Mouse (Mus musculus): ENCODE measurements around the gene Fbxl17.

Gene Fbxl17

DNA sequence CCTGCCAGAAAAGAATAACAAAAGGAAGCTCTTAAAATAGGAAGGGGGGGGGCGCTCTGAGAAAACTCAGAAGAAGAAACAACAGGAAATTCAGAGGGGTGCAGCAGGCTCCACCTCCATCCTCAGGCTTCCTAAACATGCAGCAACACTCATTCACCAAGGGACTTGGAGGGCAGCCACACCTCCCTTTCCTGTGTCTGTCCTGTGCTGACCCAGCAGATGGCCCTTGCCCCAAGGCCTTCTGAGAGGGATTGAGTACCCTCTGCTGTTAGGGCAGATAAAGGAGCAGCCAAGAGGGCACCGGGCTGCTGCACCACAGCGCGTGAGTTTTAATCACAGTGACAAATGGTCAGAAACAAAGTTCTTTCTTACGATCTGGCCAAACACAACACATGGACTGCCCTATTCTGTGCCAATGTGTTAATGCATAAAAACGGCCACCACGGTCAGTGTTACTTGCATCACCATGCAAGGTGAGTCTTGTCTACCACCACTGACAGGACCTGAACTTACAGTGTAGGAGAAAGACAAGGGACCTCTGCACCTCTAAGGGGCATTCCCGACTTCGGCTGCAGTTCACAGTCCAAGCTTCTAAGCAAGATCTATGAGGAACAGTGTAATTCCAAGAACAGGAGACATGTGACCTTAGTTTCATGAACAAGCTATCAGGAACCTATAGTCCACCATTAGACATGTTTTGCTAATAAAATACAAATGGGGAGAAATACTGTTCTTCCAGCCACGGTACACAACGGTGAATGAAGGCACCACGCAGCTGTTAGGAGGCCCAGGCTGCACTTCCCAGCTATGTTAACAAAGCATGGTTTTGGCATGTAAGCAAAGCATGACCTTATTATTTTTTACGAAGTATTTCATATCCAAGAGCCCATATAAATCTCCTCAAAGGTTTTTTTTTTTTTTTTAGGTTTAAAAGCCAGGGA lies 96.8 kb downstream of the Fbxl17 start:
- peak; percentile 18 for DNase-seq (ENCODE audit: low spot score)

DNA sequence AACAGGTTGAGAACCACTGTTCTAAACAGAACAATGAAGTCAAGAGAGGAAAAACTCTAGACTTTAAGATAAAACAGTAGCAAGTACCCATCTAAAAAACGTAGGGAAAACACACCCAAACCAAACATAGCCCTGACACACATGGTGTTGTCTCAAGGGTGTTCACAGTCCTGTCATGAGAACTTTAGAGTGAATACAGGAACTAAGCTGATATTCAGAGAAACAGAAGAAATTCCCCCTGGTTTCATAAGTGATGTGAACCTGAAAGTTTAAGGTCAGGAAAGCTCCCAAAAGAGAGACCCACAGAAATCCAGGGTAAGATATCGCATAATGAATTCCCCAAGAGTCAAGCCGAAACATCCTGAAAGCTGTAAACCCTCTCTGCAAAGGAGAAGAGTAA lies 97.6 kb downstream of the Fbxl17 start:
- no peak for DNase-seq (ENCODE audit: low spot score)

DNA sequence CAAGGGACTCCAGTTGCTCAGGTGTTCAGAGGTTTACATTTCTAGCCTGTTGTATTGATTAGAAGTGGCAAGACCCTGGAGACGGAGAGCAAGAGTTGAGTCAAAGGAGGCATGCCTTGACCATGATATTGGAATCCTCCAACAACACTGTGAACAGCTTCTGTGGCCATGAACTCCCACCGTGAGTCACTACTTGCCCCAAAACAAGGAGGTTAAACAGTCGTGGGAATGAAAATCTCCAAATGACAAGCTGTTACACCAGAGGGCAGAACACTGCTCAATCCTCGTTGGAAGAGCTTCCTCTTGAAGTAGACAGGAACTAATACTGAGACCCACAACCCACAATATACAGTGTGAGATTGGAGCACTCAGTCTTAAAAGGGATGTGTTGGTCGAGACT lies 99.2 kb downstream of the Fbxl17 start:
- DNase-seq (ENCODE audit: low spot score), result no peak

DNA sequence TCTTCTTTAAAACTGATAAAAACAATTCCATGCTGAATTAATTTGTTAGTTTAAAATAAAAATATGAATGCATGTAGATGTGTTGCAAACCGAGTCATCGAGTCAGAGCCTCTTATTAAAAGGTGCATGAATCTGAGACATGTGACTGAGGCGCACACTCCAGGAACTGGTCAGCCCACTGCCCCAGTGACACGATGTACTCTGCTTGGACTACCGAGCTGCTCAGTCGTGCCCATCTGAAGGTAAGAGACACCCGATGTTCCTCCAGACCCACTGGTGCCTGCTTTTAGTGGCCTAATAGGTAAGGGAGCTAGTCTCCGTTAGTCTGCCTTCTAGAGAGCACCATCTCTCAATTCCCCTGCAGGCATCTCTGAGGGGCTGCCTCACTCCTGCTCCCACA lies 100.0 kb downstream of the Fbxl17 start:
- DNase-seq (ENCODE audit: low spot score), result no peak

DNA sequence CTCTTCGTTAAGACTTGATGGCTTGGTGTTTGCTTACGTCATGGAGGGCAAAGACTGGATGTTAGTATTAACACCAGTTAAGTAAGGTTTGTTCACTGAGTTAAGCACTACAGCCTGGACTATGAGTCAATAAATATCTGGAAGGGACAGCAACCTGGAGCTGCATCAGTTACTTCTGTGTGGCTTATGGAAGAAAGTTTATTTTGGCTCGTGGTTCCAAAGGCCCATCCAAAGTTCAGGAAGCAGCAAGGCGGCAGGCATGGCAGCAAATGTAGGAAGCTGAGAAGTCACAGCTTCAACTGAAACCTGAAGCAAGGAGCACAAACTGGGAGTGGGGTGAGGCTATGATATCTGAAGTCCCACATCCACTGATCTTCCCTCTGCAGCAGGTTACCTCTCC lies 108.3 kb downstream of the Fbxl17 start:
- DNase-seq (ENCODE audit: low spot score), result no peak

- DNase-seq (ENCODE audit: low spot score), result no peak
Measured at GRCm38 (mm10) chr17:63390951-63391350, 108.9 kb downstream of the Fbxl17 start.

GRCm38 (mm10) chr17:63370977-63371376 lies 128.8 kb downstream of the Fbxl17 start:
- DNase-seq (ENCODE audit: low spot score), result no peak

DNA sequence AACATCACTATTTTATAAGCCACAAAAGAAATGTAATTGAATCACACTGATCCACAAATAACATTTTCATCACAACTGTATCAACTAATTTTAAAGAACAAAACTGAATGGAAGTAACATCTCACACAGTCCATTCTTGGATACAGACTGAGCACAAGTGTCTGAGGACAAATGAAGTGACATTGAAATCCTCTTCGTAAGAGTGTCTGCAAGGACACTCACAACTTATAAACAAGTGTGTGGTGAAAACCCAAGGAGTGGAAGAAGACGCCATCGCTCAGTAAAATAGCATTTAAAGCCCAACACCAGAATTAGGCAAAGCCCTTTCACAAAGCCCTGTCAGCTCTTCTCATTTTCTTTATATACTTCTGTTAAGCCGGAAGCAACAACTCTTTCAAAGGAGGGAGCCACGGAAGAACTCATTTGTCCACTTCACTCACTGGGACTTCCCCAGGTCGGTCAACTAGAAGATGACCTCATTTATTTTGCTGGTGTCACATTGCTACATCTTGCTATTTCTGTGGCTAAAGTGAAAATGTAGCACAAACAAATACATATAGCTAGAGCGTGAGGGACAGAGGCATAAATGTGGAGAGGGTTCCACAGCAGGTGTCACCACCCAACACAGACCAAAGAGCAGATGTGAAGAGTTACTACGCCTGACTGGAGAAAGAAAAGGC lies 130.0 kb downstream of the Fbxl17 start:
- DNase-seq (ENCODE audit: low spot score), result no peak

GRCm38 (mm10) chr17:63367476-63367875 lies 132.3 kb downstream of the Fbxl17 start:
- DNase-seq (ENCODE audit: low spot score), result no peak

GRCm38 (mm10) chr17:63366045-63366444 lies 133.8 kb downstream of the Fbxl17 start:
- DNase-seq (ENCODE audit: low spot score), result peak; percentile 46

- DNase-seq (ENCODE audit: low spot score), result no peak
Measured at GRCm38 (mm10) chr17:63364605-63365004, 135.2 kb downstream of the Fbxl17 start.

DNA sequence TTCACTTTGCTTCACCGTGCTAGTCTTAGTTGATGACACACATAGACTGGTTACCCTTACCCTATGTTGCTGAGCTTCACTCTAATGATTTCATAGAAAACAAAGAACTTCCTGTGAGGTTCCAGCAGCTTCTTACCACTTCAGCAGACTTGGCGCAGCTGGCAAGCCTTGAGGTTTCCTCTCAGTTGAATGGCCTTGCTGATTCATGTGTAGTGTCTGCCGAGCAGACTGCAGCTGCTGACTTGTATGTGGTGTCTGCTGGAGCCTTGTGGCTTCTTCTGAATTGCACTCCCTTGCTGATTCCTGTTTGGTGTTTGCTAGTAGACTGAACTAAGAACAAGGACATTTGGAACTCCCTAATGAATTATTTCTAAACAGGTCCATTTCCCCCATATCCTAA lies 137.6 kb downstream of the Fbxl17 start:
- no peak for DNase-seq (ENCODE audit: low spot score)

- DNase-seq (ENCODE audit: low spot score), result no peak
Measured at GRCm38 (mm10) chr17:63361679-63362078, 138.1 kb downstream of the Fbxl17 start.

- DNase-seq (ENCODE audit: low spot score), result no peak
Measured at GRCm38 (mm10) chr17:63358837-63359236, 141.0 kb downstream of the Fbxl17 start.

DNA sequence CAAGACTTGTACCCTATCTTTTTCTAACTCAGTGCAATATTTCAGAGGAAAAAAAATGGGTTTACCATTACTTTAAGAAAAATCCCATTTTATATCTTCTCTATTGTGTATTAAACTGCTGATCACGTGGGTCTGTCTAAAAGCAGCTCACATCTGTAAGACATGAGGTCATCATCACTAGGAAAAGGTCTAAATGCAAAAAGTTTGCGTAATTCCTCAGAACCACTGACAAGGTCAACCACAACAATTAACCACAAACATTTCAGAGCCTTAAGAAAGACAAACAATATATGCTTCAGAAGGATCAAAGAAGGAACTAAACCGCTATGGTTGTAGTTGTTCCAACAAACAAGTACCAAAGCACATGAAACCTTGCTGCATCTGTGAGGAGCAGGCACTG lies 143.6 kb downstream of the Fbxl17 start:
- DNase-seq (ENCODE audit: low spot score), result no peak

DNA sequence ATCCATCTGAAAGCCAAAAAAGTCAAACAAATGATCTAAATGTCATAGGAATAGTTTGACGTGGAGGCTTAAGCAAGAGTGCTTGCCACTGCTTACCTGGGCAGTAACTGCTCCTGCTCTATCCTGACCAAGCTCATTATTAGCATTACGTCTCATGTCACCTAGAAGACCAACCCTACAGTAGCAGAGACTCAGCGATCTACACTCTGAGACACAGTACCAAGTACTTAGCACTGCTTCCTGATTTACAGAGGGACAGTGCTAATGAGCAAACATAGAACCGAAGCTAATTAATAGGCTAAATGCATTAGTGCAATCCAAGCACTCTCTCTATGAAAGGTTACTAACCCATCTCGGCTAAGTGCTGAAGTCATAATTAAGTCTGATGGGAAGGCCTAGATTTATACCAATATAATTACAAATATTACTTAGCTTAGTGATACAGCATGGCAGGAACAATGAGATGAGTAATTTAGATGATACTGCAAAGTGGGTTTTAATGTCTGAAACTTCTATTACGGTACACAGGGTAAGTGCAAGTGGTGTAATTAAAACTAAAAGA lies 147.1 kb downstream of the Fbxl17 start:
- DNase-seq (ENCODE audit: low spot score), result no peak

- no peak for DNase-seq (ENCODE audit: low spot score)
Measured at GRCm38 (mm10) chr17:63351682-63352081, 148.1 kb downstream of the Fbxl17 start.

DNA sequence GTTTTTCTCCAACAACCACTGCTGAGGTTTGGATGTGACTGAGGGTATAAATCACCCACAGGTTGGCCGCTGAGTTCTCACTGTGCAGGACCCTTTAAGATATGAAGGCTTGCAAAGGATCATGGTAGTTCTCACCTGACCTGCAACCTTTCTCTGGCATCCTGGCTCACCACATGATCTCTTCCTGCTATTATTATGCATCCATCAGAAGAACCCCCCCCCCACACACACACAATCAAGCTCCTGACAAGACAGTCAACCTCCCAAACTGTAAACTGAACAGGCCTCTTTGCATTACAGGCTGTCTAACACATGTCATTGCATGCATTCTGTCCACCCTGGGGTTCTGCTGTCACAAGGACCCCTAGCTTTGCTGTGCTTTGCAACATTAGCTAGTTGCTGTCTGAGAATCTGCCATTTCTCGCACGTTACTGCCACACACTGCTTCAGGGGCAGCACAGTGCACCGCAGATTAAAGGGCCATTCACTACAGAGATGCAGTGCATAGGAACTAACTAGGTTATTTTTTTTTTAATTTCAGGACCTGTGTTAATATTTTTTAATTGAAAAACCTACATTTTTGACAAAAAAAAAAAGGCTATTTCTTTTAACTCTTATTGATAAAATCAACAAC lies 148.8 kb downstream of the Fbxl17 start:
- no peak for DNase-seq (ENCODE audit: low spot score)

DNA sequence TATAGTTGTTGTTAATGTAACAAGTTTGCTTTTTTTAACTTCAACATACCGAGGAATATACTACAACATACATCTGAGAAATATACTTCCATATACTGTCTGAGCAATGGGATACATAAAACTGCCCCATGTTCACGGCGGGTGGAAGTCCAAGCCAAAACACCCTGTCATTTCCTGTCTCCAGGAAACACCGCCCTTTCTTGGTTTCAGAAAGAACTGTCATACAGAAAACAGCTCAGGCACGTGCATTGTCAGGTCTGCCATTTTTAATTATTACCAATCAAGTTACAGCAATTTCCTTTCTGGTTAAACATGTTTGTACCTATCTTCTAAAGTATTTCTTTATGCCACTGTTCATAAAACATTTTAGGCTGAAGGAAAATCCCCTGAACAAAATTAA lies 155.7 kb downstream of the Fbxl17 start:
- DNase-seq (ENCODE audit: low spot score), result no peak

DNA sequence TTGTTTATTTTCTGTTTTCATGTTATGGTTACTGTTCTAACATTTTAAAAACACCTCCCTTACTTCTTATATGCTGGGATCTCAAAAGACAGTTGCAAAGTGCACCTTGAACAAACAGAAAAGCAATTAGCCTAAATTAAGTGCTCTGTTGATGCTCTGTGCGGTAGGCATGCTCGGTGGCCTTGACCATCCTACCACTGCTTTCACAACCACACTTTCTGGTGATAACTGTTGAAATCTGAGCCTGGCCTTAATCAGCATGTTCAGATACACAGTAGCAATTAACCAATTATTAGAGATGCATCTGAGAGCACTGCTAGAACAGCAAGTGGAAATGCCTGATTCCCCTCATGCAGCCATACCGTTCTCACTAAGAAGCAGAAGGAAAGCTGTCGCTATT lies 156.7 kb downstream of the Fbxl17 start:
- no peak for DNase-seq (ENCODE audit: low spot score)

DNA sequence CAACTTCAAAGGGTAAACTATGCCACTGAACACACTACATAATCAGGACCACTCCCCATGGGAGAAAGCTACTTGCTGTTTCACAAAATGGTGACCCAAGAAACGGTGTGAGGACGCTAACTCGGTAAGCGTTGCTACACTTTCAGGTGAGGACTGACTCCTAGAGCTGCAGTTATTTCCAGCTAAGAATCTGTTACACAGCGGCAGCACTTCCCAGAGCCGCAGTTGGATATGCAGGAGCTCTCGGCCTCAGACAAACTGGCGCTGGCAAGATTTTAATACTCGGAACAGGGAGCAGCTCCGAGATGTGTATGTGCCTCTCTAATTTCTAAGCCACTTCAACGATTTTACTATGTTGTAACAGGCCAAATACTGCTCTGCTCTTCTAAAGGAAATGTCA lies 157.4 kb downstream of the Fbxl17 start:
- DNase-seq (ENCODE audit: low spot score), result no peak

DNA sequence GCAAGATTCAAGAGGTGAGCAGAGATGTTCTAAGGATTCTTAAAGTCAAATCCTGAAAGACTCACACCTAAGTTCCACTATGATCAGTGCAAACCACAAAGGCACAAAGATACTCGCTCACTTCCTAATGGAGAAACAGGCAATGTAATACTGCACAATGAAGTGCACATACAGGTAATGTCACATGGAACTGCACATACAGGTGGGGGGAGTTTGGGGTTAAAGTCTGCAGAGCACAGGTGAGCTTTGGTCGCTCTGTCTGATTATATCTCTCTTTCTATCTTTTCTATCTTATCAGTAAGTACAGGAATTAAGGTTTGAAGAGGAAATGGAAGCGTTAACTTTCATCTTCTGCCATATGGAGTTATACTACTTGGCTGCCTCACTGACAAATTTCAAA lies 158.6 kb downstream of the Fbxl17 start:
- no peak for DNase-seq (ENCODE audit: low spot score)

DNA sequence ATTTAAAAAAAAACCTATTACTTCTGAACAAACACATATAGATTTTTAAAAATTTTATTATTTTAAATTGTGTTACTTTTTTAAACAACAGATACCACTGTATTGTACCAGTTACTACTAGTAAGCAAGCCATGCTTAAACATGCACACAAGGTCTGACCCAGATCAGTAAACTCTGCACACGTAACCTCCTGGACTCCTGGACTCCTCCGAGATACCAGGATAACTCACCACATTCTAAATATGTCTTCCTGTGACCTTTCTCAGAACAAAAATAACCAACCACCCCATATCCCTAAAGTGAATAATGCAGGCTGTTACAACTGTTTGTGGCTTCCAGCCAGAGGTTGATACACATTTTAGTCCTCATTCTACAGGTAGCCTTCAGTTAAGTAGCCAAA lies 170.9 kb downstream of the Fbxl17 start:
- no peak for DNase-seq (ENCODE audit: low spot score)
